Mouse (Mus musculus) neutrophil, adult 65 days (primary cell): ENCODE measurements around the gene Map7d1. TPM values are rescaled to one million over a fixed set of nuclear protein-coding genes. Genes with fewer than 3 reads are reported as not detected.

Experiments
- total RNA-seq: library from RNA; stranded (reverse); gene quantifications from 2 replicates; pipeline ENCODE4 v1.2.4, GENCODE M21; 2023

Gene Map7d1
- total RNA-seq, result 116 and 132 TPM in 2 replicates

GRCm38 (mm10) chr4:126256131-126256791 is at the start of gene Map7d1:
Gene Map7d1 (minus strand): TSS chr4:126256343.

GRCm38 (mm10) chr4:126286492-126286891 is 30.3 kb upstream of the Map7d1 start, which contains the start of gene Col8a2:
Gene Col8a2 (plus strand): TSS chr4:126286793.

GRCm38 (mm10) chr4:126262119-126262807 is 6.1 kb upstream of the Map7d1 start, which contains the start of gene Trappc3:
Gene Trappc3 (plus strand): TSS chr4:126262325.

DNA sequence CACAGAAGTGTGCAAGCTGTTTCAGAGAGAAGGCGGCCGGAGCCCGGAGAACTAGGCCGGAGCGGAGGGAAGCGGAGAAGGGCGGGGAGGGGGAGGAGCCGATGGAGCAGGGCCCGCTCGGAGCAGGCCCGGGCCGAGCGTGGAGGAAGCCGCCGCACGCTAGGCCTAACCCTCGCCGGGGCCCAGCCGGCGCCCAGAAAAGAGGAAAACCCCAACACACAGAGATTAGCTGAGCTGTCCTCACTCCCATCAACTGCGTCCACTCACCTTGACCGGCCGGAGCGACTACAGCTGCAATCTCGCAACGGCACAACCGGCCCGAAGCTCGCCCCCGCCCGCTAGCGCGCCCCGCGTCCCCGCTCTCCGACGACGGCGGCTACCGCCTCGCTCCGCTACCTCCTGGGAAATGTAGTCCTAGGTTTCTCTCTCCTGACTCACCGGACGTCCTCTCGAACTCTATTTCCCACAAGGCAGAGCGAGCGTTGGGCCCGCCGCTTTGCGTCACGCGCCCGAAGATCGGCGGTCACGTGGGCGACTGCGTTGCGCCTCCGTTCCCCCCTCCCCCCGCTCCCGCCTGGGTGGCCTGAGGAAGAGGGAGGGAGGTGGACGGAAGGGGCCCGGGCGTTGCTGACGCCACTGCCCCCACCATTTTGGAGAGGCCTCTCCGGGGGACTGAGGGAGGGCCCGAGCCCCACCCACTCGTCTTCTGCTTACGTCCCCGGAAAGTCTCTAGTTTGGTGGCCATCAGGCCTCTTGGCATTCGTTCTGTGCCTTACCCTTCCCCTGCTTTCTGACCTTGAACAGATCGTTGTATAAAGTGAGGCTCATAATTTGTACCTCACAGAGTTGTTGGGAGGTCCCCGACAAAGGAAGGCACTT is 53.6 kb downstream of the Map7d1 start, which contains the start of gene Thrap3:
Gene Thrap3, minus strand, starts transcription at position 458 of the 879 bp plus-strand sequence.

Other genes with a start within 250 kb of the Map7d1 start
- 1,343 and 1,506 TPM in 2 replicates for gene Csf3r, start 231.8 kb downstream of the Map7d1 start, total RNA-seq
- 28.3 and 32.3 TPM in 2 replicates for gene Mrps15, start 209.4 kb downstream of the Map7d1 start, total RNA-seq
- gene Oscp1, start 197.8 kb downstream of the Map7d1 start, total RNA-seq, result 6.8 and 9.2 TPM in 2 replicates
- 27.3 and 33.1 TPM in 2 replicates for gene Lsm10, start 159.7 kb downstream of the Map7d1 start, total RNA-seq
- gene Stk40, start 152.4 kb downstream of the Map7d1 start, total RNA-seq, result 95.9 and 138 TPM in 2 replicates
- 1.8 and 2.6 TPM in 2 replicates for gene Eva1b, start 108.6 kb downstream of the Map7d1 start, total RNA-seq
- 0.25 and 0.32 TPM in 2 replicates for gene Sh3d21, start 92.9 kb downstream of the Map7d1 start, total RNA-seq
- gene Thrap3, start 53.6 kb downstream of the Map7d1 start, total RNA-seq, result 271 and 365 TPM in 2 replicates
- 29.5 and 33.0 TPM in 2 replicates for gene Trappc3, start 6.0 kb upstream of the Map7d1 start, total RNA-seq
- gene Col8a2, start 30.4 kb upstream of the Map7d1 start, total RNA-seq, result not detected in 2 replicates
- 9.6 and 15.1 TPM in 2 replicates for gene Adprhl2, start 65.4 kb upstream of the Map7d1 start, total RNA-seq
- gene Tekt2, start 69.3 kb upstream of the Map7d1 start, total RNA-seq, result not detected in 2 replicates
- gene Ago3, start 173.2 kb upstream of the Map7d1 start, total RNA-seq, result 6.9 and 8.6 TPM in 2 replicates
- gene Ago1, start 212.2 kb upstream of the Map7d1 start, total RNA-seq, result 10.7 and 11.3 TPM in 2 replicates